Mouse (Mus musculus) heart, embryonic 12.5 days (tissue): ENCODE measurements around the gene Nup210. TPM values are rescaled to one million over a fixed set of nuclear protein-coding genes. Genes with fewer than 3 reads are reported as not detected.

Source experiments
- ATAC-seq: fragments of 200-750 bp; cut with Nextera tagmentation; 2 replicates; pipeline ENCODE4 v1.8.0; 2017; ENCODE audit warnings: moderate TSS enrichment, moderate library complexity; ENCODE audit not compliant: insufficient number of reproducible peaks, low FRiP score
- H3K27ac ChIP-seq: fragments of 300-500 bp; sonication (generic); 2 replicates; pipeline ENCODE4 v1.5.1; 2016; ENCODE audit warnings: mild to moderate bottlenecking, moderate library complexity; ENCODE audit not compliant: poor library complexity, severe bottlenecking
- H3K27me3 ChIP-seq: fragments of 300-500 bp; sonication (generic); replicated peaks from 2 replicates; pipeline ENCODE4 v1.6.1; 2016; ENCODE audit warnings: mild to moderate bottlenecking, moderate library complexity
- H3K36me3 ChIP-seq: fragments of 300-500 bp; sonication (generic); 2 replicates; pipeline ENCODE4 v1.6.1; 2016; ENCODE audit warnings: mild to moderate bottlenecking, moderate library complexity
- H3K4me1 ChIP-seq: fragments of 300-500 bp; sonication (generic); replicated peaks from 2 replicates; pipeline ENCODE4 v1.6.1; 2016; ENCODE audit warnings: mild to moderate bottlenecking
- H3K4me2 ChIP-seq: fragments of 300-500 bp; sonication (generic); 2 replicates; pipeline ENCODE4 v1.6.1; 2016; ENCODE audit warnings: mild to moderate bottlenecking, moderate library complexity
- H3K4me3 ChIP-seq: fragments of 300-500 bp; sonication (generic); 2 replicates; pipeline ENCODE4 v1.5.1; 2016; ENCODE audit warnings: mild to moderate bottlenecking
- H3K9ac ChIP-seq: fragments of 300-500 bp; sonication (generic); 2 replicates; pipeline ENCODE4 v1.6.1; 2016; ENCODE audit warnings: mild to moderate bottlenecking, moderate library complexity
- H3K9me3 ChIP-seq: fragments of 300-500 bp; sonication (generic); replicated peaks from 2 replicates; pipeline ENCODE4 v1.6.1; 2016; ENCODE audit warnings: mild to moderate bottlenecking, moderate library complexity
- WGBS: fragments of 180-500 bp; shearing (Covaris S2); methylation state at CpG from one replicate; pipeline ENCODE4 v1.1.7; 2016; 5-methylcytosine and 5-hydroxymethylcytosine counted together
- polyA plus RNA-seq: library from polyadenylated mRNA; unstranded; fragments of >200 nt; fragmentation: Nextera tagmentation; extraction: Ambion mirVana; gene quantifications from 2 replicates; pipeline ENCODE4 v1.2.1, GENCODE M21; 2016

The Nup210 gene
- polyA plus RNA-seq, 1 experiment from 2014 or later = 11.2 TPM

DNA sequence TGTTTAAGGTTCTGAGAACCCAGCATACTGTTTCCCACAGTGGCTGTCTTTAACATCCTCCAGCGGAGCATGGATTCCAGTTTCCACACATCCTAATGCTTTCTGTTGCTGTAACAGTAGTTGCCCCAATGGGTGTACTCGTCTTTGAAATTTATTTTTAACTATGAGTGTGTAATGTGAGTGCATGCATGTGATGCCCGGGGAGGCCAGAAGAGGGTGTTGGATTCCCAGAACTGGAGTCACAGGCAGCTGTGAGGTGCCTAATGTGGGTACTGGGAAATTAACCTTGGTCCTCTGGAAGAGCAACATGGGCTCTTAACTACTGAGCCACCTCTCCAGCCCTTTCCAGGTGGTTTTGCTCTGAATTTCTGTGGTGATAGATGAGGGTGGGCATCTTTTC, 49.6 kb downstream of the Nup210 start:
- ATAC-seq = no peak
- no peaks in the 10 kb centered on the region for H3K9me3 ChIP-seq
- no peak overlapping the region for H3K9ac ChIP-seq
- peaks cover 11% of the 10 kb centered on the region; the same call in 1 of the 2 replicates for H3K36me3 ChIP-seq
- H3K27ac ChIP-seq = no peak overlapping the region
- H3K4me2 ChIP-seq = no peak overlapping the region
- H3K4me1 ChIP-seq = peaks cover 10% of the 10 kb centered on the region; the same call in 1 of the 2 replicates
- 88% methylated on average over 3 of the region's 3 CpGs for WGBS
- no peak overlapping the region for H3K4me3 ChIP-seq
- 0 out of 2 replicates have a peak, but pooled peaks cover 3% of the 10 kb centered on the region for H3K27me3 ChIP-seq

GRCm38 (mm10) chr6:91061296-91061695, 55.3 kb downstream of the Nup210 start:
- Histone ChIP-seq H3K4me1 (peaks cover 15% of the 10 kb centered on the region; the same call in 1 of the 2 replicates), H3K27me3 (peaks cover 17% of the 10 kb centered on the region; the same call in 1 of the 2 replicates), H3K9ac (no peak overlapping the region), H3K4me2 (no peak overlapping the region), H3K27ac (no peak overlapping the region), H3K9me3 (no peaks in the 10 kb centered on the region), H3K36me3 (0 out of 2 replicates have a peak, but pooled peaks cover 8% of the 10 kb centered on the region), H3K4me3 (no peak overlapping the region)
- 86% methylated on average over 2 of the region's 2 CpGs for WGBS
- ATAC-seq = no peak

DNA sequence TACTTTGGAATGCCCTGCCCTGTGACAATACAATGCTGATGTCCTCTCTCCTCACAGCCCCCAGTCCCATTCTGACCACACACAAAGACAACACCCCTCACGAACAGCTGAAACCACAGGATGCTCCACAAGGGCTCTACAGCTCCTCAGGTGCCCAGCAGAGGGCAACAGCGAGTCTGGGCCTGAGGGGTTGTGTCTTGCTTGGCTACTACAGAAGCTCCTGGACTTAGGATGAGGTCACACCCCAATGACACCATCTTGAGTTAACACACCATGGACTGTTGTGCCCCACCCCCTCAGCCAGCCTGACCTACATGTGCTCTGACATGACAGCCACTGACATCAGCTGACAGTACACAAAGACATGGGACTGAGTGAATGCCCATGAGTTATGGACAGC, 56.9 kb downstream of the Nup210 start:
- H3K4me2 ChIP-seq = no peak overlapping the region
- ATAC-seq = peak; percentile 33; the same call in 1 of the 2 replicates
- 37% methylated on average over 2 of the region's 2 CpGs for WGBS

DNA sequence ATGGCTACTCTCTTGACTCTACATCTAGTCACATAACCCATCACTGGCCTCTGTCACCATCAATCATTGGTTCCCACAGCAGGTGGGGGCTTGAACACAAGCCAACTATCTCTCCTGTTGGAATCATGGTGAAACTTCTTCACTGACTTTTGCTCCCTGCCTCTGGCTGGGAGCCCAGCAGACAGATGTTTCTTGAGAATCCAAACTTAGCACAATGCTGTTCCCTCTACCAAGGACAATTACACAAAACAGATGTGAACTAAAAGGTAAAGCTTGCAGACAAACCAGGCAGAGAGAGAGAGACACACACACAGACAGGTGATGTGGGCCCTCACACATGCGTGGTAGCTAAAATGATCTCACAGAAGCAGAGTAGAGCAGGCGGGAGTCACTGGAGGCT, 58.6 kb downstream of the Nup210 start:
- peaks cover 15% of the 10 kb centered on the region; the same call in 1 of the 2 replicates for H3K4me1 ChIP-seq
- H3K9me3 ChIP-seq = no peaks in the 10 kb centered on the region
- H3K9ac ChIP-seq = no peak overlapping the region
- ATAC-seq = no peak
- H3K27ac ChIP-seq = no peak overlapping the region
- H3K36me3 ChIP-seq = peaks cover 13% of the 10 kb centered on the region; the same call in 1 of the 2 replicates
- H3K27me3 ChIP-seq = peaks cover 38% of the 10 kb centered on the region
- H3K4me2 ChIP-seq = no peak overlapping the region
- H3K4me3 ChIP-seq = no peak overlapping the region
- WGBS = 86% methylated on average over 2 of the region's 2 CpGs

More for the DNA sequence above, 56.9 kb downstream of the Nup210 start:
- peaks cover 15% of the 10 kb centered on the region; the same call in 1 of the 2 replicates for H3K4me1 ChIP-seq
- H3K27ac ChIP-seq = no peak overlapping the region
- H3K36me3 ChIP-seq = 0 out of 2 replicates have a peak, but pooled peaks cover 8% of the 10 kb centered on the region
- no peak overlapping the region for H3K9ac ChIP-seq
- H3K27me3 ChIP-seq = peaks cover 21% of the 10 kb centered on the region; the same call in 1 of the 2 replicates
- no peaks in the 10 kb centered on the region for H3K9me3 ChIP-seq
- no peak overlapping the region for H3K4me3 ChIP-seq

- H3K4me1 ChIP-seq = peaks cover 15% of the 10 kb centered on the region; the same call in 1 of the 2 replicates
- H3K27ac ChIP-seq = no peak overlapping the region
- H3K36me3 ChIP-seq = peaks cover 18% of the 10 kb centered on the region
- no peak overlapping the region for H3K4me2 ChIP-seq
- H3K9ac ChIP-seq = no peak overlapping the region
- no peak for ATAC-seq
- H3K4me3 ChIP-seq = no peak overlapping the region
- H3K9me3 ChIP-seq = no peaks in the 10 kb centered on the region
- peaks cover 43% of the 10 kb centered on the region for H3K27me3 ChIP-seq
Measured at GRCm38 (mm10) chr6:91056348-91056747, 60.3 kb downstream of the Nup210 start.

GRCm38 (mm10) chr6:91052572-91052971, 64.1 kb downstream of the Nup210 start:
- no peaks in the 10 kb centered on the region for H3K9me3 ChIP-seq
- H3K9ac ChIP-seq = no peak overlapping the region
- peaks cover 16% of the 10 kb centered on the region for H3K4me1 ChIP-seq
- peaks cover 15% of the 10 kb centered on the region for H3K36me3 ChIP-seq
- no peak overlapping the region for H3K4me3 ChIP-seq
- ATAC-seq = no peak
- no peak overlapping the region for H3K27ac ChIP-seq
- 94% methylated on average over 4 of the region's 4 CpGs for WGBS
- no peak overlapping the region for H3K4me2 ChIP-seq
- peaks cover 40% of the 10 kb centered on the region for H3K27me3 ChIP-seq

- no peak overlapping the region for H3K4me3 ChIP-seq
- no peak overlapping the region for H3K4me2 ChIP-seq
- H3K27ac ChIP-seq = no peak overlapping the region
- peaks cover 10% of the 10 kb centered on the region for H3K36me3 ChIP-seq
- no peaks in the 10 kb centered on the region for H3K9me3 ChIP-seq
- peaks cover 16% of the 10 kb centered on the region for H3K27me3 ChIP-seq
- H3K4me1 ChIP-seq = peaks cover 52% of the 10 kb centered on the region
- ATAC-seq = no peak
- no peak overlapping the region for H3K9ac ChIP-seq
- WGBS = 57% methylated on average over 7 of the region's 7 CpGs
Measured at GRCm38 (mm10) chr6:91048019-91048418, 68.6 kb downstream of the Nup210 start.

DNA sequence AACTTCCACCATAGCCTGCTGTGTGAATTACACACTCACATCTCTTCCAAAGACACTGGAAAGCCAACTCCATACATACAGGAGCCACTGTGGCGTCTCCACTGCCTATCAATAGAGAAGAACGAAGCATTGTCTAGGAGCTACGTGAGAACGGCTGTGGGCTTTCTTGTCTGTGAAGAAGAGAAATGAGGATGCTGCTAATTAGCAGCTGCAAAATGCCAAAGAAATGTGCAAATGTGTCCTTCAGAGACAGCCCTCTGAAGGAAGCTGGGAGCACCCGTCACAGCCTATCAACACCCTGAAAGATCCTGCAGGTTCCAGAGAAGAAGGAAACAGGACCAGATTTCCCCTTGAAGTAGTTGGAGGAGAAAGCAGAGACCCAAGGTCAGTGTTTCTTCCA, 69.2 kb downstream of the Nup210 start:
- Histone ChIP-seq H3K9me3 (no peaks in the 10 kb centered on the region), H3K4me2 (no peak overlapping the region), H3K27ac (no peak overlapping the region), H3K4me1 (peaks cover 54% of the 10 kb centered on the region), H3K9ac (no peak overlapping the region), H3K4me3 (no peak overlapping the region), H3K36me3 (peaks cover 4% of the 10 kb centered on the region), H3K27me3 (peaks cover 16% of the 10 kb centered on the region; the same call in 1 of the 2 replicates)
- no peak for ATAC-seq
- WGBS = 71% methylated on average over 5 of the region's 5 CpGs

- H3K9ac ChIP-seq = no peak overlapping the region
- no peaks in the 10 kb centered on the region for H3K36me3 ChIP-seq
- 0 out of 2 replicates have a peak overlapping the region, but pooled peaks have one; percentile 2 for H3K4me2 ChIP-seq
- 0 out of 2 replicates have a peak, but pooled peaks cover 11% of the 10 kb centered on the region for H3K27me3 ChIP-seq
- peak overlapping the region; percentile 82; the same call in 1 of the 2 replicates for H3K27ac ChIP-seq
- peaks cover 66% of the 10 kb centered on the region for H3K4me1 ChIP-seq
- H3K9me3 ChIP-seq = no peaks in the 10 kb centered on the region
- WGBS = 43% methylated on average over 5 of the region's 5 CpGs
- peak; percentile 51; the same call in 1 of the 2 replicates for ATAC-seq
- H3K4me3 ChIP-seq = no peak overlapping the region
Measured at GRCm38 (mm10) chr6:91046184-91046583, 70.4 kb downstream of the Nup210 start.

DNA sequence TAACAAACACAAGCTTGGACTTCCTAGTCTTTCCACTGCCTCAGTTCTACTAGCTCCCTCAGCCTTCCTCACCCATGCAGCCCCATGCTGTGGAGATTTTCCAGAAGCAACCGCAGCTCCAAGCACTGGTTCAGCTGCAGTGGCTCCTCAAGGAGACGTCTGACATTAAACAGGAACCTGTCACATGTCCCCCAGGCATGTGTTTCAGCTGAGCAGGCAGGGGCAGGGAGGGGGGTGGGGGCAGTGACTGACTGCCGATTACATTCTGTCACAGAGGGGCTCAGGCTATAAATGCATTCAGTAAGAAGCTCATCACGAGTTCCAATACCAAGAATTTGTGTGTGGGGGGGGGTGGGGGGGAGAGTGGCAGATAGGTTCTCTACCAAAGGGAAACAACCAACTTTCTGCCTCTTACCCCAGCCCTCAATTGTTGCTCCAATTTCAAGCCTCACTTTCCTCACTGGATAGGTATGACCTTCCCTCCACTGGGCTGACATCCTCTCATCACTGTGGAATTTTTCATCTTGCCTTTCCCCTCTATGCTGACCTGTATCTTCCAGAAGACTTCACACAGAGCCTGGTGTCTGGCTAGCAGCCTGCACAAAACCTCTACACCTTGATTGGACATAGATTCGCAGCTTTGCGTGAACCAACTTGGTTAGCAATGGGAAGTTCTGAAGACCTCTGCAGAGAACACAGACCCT, 71.8 kb downstream of the Nup210 start:
- H3K4me1 ChIP-seq = peaks cover 74% of the 10 kb centered on the region

GRCm38 (mm10) chr6:91041287-91041686, 75.3 kb downstream of the Nup210 start:
- WGBS = 43% methylated on average over 5 of the region's 5 CpGs
- Histone ChIP-seq H3K9ac (no peak overlapping the region), H3K4me2 (no peak overlapping the region), H3K9me3 (no peaks in the 10 kb centered on the region), H3K4me1 (peaks cover 53% of the 10 kb centered on the region), H3K4me3 (no peak overlapping the region), H3K27me3 (peaks cover 17% of the 10 kb centered on the region), H3K27ac (peak overlapping the region; percentile 44), H3K36me3 (no peaks in the 10 kb centered on the region)
- no peak for ATAC-seq

More for the DNA sequence above, 71.8 kb downstream of the Nup210 start:
- Histone ChIP-seq H3K9ac (no peak overlapping the region), H3K27ac (peak overlapping the region; percentile 86), H3K4me2 (peak overlapping the region; percentile 29), H3K4me3 (no peak overlapping the region), H3K9me3 (no peaks in the 10 kb centered on the region), H3K27me3 (0 out of 2 replicates have a peak, but pooled peaks cover 6% of the 10 kb centered on the region), H3K36me3 (no peaks in the 10 kb centered on the region)
- ATAC-seq = peak; percentile 81
- WGBS = 28% methylated on average over 6 of the region's 6 CpGs
